Mouse (Mus musculus): Measurements from ENCODE around the gene Grifin.

DNA sequence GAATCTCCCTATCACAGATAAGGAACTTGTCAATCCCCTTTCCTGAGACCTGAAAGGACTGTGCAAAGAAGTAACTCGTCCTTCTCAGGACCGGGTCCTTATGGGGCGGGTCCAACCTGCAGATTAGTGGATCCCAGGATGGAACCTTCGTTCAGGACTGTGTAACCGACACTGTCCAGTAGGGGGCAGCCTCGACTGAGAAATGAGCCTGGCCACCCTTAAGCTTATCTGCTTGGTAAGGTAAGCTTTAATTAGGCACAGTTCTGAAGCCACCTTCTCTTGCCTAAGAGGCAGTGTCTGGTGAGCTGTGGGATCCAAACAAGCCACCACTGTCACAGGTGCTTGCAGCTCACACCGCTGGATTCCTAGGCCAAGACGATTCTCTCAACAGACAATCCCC lies 24.8 kb downstream of the Grifin start:
- TF ChIP-seq POLR2A (IDR thresholded peaks at IDR 0.05; ENCODE audit: borderline replicate concordance, extremely low read depth, low read depth, low read length) (no peak), CTCF (IDR thresholded peaks at IDR 0.05; ENCODE audit: insufficient read depth, low read length) (peak; percentile 96)
